Mouse (Mus musculus) small intestine, adult 2 months (tissue): ENCODE data around the gene Itpkb. TPM values are rescaled to one million over a fixed set of nuclear protein-coding genes. Genes with fewer than 3 reads are reported as not detected.

Source experiments
- H3K27ac ChIP-seq: fragments of 200-500 bp; 2 replicates; pipeline ENCODE4 v1.5.1; 2012; ENCODE audit warnings: low read depth, low read length, control low read depth, inconsistent platforms; ENCODE audit not compliant: insufficient read depth
- H3K27me3 ChIP-seq: fragments of 200-500 bp; 2 replicates; pipeline ENCODE4 v1.6.1; 2012; ENCODE audit warnings: mild to moderate bottlenecking, moderate library complexity, low read length, inconsistent platforms; ENCODE audit not compliant: control insufficient read depth, insufficient read depth
- H3K36me3 ChIP-seq: fragments of 200-500 bp; 2 replicates; pipeline ENCODE4 v1.6.1; 2012; ENCODE audit warnings: mild to moderate bottlenecking, low read length, control low read depth, inconsistent platforms; ENCODE audit not compliant: control insufficient read depth, insufficient read depth
- H3K4me1 ChIP-seq: fragments of 200-500 bp; 2 replicates; pipeline ENCODE4 v1.6.1; 2012; ENCODE audit warnings: low read length, inconsistent platforms, mixed read lengths; ENCODE audit not compliant: control insufficient read depth, insufficient read depth, insufficient read length
- H3K4me3 ChIP-seq: fragments of 200-500 bp; 2 replicates; pipeline ENCODE4 v1.5.1; 2012; ENCODE audit warnings: low read depth, mild to moderate bottlenecking, control low read depth, inconsistent platforms, low read length, moderate library complexity
- CTCF ChIP-seq: fragments of 200-500 bp; IDR thresholded peaks from 2 replicates; pipeline ENCODE4 v1.5.1; 2012; ENCODE audit warnings: low read depth, mild to moderate bottlenecking, control low read depth, inconsistent platforms, low read length, moderate library complexity, mixed read lengths; ENCODE audit not compliant: insufficient replicate concordance, insufficient read length; ENCODE audit errors: extremely low read depth
- POLR2A ChIP-seq: fragments of 200-500 bp; IDR thresholded peaks from 2 replicates; pipeline ENCODE4 v1.6.1; 2012; ENCODE audit warnings: low read depth, mild to moderate bottlenecking, control low read depth, inconsistent platforms, low read length, moderate library complexity
- WGBS: fragments of 180-500 bp; shearing (Covaris S2); methylation state at CpG from one replicate; pipeline ENCODE4 v1.1.7; 2018; 5-methylcytosine and 5-hydroxymethylcytosine counted together
- polyA plus RNA-seq: library from polyadenylated mRNA; depleted of rRNA; stranded (reverse); fragments of >200 nt; gene quantifications from 2 replicates; pipeline ENCODE4 v1.2.3, GENCODE M21; 2012

Itpkb gene
- polyA plus RNA-seq, 1 experiment = 6.0 TPM

- no peaks in the 10 kb centered on the region for H3K27me3 ChIP-seq
- WGBS = 9% methylated on average over 3 of the region's 3 CpGs
- H3K36me3 ChIP-seq = no peaks in the 10 kb centered on the region; the same call in 1 of the 2 replicates
- peak; percentile 28; the same call in 1 of the 2 replicates for TF ChIP-seq POLR2A
- no peak for TF ChIP-seq CTCF
- H3K4me3 ChIP-seq = no peak overlapping the region
- peak overlapping the region; percentile 89 for H3K27ac ChIP-seq
- H3K4me1 ChIP-seq = peaks cover 25% of the 10 kb centered on the region
These were observed 60.0 kb downstream of the Itpkb start for GRCm38 (mm10) chr1:180390321-180390731.

GRCm38 (mm10) chr1:180390746-180391574 lies 60.7 kb downstream of the Itpkb start:
- no peaks in the 10 kb centered on the region; the same call in 1 of the 2 replicates for H3K36me3 ChIP-seq
- no peak for TF ChIP-seq POLR2A
- TF ChIP-seq CTCF = no peak
- H3K27me3 ChIP-seq = no peaks in the 10 kb centered on the region
- 40% methylated on average over 10 of the region's 10 CpGs for WGBS
- H3K4me1 ChIP-seq = peaks cover 25% of the 10 kb centered on the region
- peak overlapping the region; percentile 89 for H3K27ac ChIP-seq
- H3K4me3 ChIP-seq = no peak overlapping the region

GRCm38 (mm10) chr1:180391575-180391945 lies 61.3 kb downstream of the Itpkb start:
- TF ChIP-seq POLR2A (no peak), CTCF (no peak)
- H3K4me1 ChIP-seq = peaks cover 25% of the 10 kb centered on the region
- no peak overlapping the region for H3K4me3 ChIP-seq
- H3K36me3 ChIP-seq = no peaks in the 10 kb centered on the region; the same call in 1 of the 2 replicates
- 94% methylated on average over 4 of the region's 4 CpGs for WGBS
- no peaks in the 10 kb centered on the region for H3K27me3 ChIP-seq
- no peak overlapping the region for H3K27ac ChIP-seq

- H3K27ac ChIP-seq = peak overlapping the region; percentile 13; the same call in 1 of the 2 replicates
- TF ChIP-seq CTCF (no peak), POLR2A (no peak)
- peaks cover 23% of the 10 kb centered on the region for H3K4me1 ChIP-seq
- H3K27me3 ChIP-seq = no peaks in the 10 kb centered on the region
- H3K4me3 ChIP-seq = no peak overlapping the region
- no peaks in the 10 kb centered on the region; the same call in 1 of the 2 replicates for H3K36me3 ChIP-seq
- 57% methylated on average over 5 of the region's 5 CpGs for WGBS
These were observed 62.0 kb downstream of the Itpkb start for GRCm38 (mm10) chr1:180392137-180392798.

GRCm38 (mm10) chr1:180393017-180393797 lies 62.9 kb downstream of the Itpkb start:
- 73% methylated on average over 9 of the region's 9 CpGs for WGBS
- Histone ChIP-seq H3K27me3 (no peaks in the 10 kb centered on the region), H3K4me3 (no peak overlapping the region), H3K27ac (peak overlapping the region; percentile 13; the same call in 1 of the 2 replicates), H3K4me1 (peaks cover 23% of the 10 kb centered on the region), H3K36me3 (no peaks in the 10 kb centered on the region; the same call in 1 of the 2 replicates)
- no peak for TF ChIP-seq POLR2A
- TF ChIP-seq CTCF = no peak

- H3K4me3 ChIP-seq = no peak overlapping the region
- no peak for TF ChIP-seq POLR2A
- TF ChIP-seq CTCF = no peak
- peaks cover 21% of the 10 kb centered on the region for H3K4me1 ChIP-seq
- H3K27ac ChIP-seq = no peak overlapping the region; the same call in 1 of the 2 replicates
- H3K27me3 ChIP-seq = no peaks in the 10 kb centered on the region
- H3K36me3 ChIP-seq = no peaks in the 10 kb centered on the region; the same call in 1 of the 2 replicates
- WGBS = 85% methylated on average over 12 of the region's 12 CpGs
These were observed 63.6 kb downstream of the Itpkb start for GRCm38 (mm10) chr1:180393873-180394272.

- Histone ChIP-seq H3K27ac (no peak overlapping the region), H3K4me1 (peaks cover 7% of the 10 kb centered on the region; the same call in 1 of the 2 replicates), H3K36me3 (no peaks in the 10 kb centered on the region; the same call in 1 of the 2 replicates), H3K27me3 (no peaks in the 10 kb centered on the region), H3K4me3 (no peak overlapping the region)
- WGBS = 63% methylated on average over 5 of the region's 5 CpGs
- no peak for TF ChIP-seq CTCF
- no peak for TF ChIP-seq POLR2A
These were observed 67.4 kb downstream of the Itpkb start for GRCm38 (mm10) chr1:180397734-180398133.
